Mouse (Mus musculus): ENCODE data around the gene Lsamp. TPM values are rescaled to one million over a fixed set of nuclear protein-coding genes. Genes with fewer than 3 reads are reported as not detected.

Gene Lsamp
- total RNA-seq, 4 experiments from 2014 or later = 9.0 to 20.8 (median 14.2) TPM

DNA sequence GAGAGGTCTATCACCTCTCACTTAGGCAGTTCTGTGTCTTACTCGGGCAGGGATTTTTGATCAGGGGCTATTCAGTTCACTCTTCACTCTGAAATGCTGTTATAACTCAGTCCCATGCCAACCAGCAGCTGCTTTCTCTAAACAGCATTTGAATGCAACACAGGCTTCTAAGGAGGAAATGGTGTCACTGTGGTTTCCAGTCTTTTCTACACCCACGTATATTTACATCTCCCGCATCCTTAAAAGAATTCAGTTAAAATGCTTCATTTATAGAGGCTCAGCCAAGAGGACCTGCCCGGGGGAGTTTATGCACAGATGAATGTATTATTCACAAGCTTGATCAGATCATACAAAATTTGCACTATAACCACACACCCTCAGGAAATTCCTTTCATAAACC, 306.0 kb downstream of the Lsamp start:
- DNase-seq = no peak

DNA sequence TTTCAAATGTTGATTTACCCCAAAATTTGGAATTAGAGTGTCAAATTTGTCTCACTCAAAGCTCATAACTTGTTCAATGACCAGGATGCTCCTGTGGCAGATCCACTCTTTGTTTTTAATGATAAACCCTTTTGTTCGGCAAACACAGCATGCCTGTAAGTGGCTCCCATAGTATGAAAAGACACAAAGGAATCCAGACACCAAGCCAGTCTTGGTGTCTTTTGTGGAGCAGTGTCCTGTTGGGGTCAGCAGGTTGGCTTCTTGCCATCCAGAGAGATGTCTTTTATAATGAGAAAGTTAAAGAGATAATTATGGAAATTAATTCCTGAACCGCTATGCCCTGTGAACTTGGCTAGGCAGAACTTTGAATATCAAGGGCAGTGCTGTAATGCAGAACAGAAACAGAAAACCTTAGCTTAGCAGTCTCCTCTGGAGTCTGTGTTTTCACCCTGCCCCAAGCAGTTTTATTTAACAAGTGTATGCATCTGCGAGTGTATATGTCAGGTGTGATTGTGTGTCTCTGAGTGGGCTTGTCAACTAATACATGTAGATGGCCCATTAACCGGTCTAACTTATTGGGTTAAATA, 310.2 kb downstream of the Lsamp start:
- DNase-seq = no peak

DNA sequence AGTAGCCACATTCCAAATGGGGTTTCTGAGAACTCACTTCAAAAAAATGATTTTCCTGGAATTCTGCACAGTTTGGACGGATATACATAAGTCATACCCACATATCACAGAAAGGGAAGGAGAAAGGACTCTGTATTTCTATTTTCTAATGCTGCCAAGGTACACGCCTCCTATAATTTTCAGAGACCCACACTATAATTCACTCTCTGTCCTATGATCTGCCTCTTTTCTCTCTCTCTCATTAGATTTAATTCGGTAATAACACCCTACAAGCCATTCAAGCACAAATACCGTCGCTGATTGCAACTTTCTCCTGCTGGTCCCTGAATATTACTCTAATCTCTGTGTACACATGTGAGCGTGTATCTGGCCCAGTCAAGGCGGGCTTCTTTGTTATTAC, 311.1 kb downstream of the Lsamp start:
- DNase-seq = no peak

DNA sequence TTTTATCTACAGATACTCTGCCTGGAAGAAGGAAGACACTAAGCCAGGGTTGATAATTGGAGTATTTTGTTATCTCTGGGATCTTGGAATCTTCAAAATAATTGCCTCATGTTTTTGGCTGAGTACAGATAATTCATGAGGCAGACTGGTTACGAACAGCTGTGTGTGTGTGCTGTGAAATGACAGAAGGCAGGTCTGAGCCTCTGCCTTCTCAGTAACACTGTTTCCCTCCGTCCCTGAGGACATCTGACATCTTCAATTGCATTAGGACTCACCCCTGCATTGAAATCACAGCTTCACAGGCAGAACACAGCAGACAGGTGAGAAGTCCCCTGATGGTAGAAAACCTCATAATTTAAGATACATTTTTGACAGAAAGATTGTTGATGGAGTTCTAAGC, 323.5 kb downstream of the Lsamp start:
- DNase-seq = no peak

DNA sequence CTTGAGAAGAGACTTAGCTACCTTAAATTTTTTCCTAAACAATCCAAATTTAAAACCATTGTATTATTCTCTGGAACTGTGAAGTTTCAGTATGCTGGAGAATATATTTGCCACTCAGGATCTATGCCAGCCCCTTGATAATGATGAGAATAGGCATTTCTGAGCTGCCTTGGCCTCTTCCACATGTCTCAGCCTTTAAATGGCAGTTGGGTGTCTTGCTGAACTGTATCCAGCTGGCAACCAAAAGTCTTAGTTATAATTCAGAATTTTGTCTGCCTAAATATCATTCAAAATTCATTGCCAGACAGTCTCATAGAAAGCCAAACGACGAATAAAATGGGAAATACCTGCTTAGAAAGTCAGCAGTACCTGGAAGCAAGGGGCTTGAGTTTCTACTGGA, 332.0 kb downstream of the Lsamp start:
- DNase-seq = no peak

DNA sequence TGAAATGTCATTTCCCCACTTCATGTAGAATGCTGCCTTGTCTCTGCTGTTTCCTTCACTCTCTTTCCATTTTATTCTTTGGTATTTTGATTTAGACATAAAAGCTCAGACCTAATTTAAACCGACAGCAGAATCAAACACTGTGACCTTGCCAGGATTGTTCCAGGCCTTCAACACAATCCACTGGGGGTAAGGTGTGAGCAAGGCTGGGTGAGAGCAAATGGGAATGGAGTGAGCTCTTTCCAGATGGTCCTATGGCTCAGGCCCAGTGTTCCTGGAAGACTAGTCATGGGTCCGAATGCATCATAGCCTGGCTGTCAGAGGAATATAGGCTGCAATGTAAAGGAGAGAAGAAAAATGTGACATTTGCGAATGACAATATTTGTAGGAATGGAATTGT, 340.6 kb downstream of the Lsamp start:
- no peak for DNase-seq

DNA sequence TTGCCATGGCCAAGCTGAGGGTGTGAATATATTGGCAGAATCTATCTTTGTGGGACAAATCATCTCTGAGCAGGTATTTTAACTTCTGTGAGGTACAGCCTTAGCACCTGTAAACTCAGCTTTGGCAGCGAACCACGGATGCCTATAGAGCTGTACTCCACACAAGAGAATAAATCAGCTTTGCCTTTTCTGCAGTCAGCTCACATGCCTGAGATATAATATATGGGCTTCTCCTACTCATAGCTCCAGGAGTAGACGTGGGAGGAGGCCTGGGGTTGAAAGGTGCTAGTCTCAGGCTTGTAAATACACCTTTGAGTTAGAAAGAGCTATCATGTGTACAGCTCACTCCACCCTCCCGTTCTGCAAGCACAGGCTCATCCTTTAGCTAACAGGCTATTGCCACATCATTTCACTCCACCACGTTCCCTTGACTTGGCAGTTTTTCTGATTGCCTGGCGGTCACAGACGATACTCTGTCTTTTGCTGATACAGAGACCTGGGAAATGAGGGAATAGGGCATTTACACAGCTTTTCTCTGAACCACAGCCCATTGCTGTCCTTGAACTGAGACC, 344.2 kb downstream of the Lsamp start:
- no peak for DNase-seq

DNA sequence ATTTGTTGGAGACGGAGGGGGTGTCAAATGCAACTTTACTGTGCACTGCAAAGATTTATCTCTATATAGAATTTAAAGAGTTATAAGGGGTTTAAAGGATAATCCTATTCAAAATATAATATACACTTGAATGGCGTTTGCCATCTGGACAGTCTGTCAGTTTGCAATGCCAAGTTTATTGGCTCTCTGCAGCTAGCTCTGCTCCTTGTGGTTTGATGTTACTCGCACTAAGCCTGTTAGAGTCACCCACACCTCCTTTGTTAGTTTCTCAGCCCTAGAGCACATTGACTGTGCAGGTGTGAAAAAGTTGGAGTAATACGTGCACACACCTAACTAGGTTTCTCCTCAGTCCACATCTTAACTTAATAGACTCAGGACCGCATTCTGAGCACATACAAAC, 385.5 kb downstream of the Lsamp start:
- no peak for DNase-seq

DNA sequence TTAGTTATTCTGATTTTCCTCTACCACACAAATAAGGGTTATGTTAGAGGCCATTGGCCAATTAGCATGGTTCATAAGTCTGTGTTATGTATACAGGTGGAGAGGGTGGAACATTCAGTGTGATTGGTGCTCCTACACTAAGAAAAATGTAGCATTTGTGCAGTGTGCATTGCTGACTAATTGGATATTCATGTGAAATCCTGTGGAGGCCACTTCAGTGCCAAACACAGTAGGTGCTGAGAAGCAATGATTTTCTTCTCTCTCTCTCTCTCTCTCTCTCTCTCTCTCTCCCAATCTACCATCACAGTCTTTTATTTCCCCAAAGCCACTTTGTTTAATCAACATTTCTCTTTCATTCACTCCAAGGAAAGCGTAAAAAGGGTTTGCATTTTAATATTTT, 387.1 kb downstream of the Lsamp start:
- DNase-seq = no peak

DNA sequence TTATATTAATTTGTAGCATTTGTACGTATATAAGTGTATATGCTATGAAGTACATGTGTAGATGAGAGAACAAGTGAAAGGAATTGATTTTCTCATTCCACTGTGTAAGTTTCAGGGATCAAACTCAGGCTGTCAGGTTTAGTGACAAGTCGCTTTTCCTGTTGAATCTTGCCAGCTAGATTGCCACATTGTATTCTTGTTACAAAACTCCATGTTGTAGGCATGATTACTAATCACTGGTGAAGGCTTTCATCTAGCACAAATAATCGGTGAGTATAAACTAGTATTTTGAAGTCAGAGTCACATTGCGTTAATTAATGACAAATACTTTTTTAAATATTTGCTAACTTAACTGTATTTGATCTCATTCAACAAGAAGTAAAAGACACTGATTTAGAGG, 391.2 kb downstream of the Lsamp start:
- DNase-seq = no peak

DNA sequence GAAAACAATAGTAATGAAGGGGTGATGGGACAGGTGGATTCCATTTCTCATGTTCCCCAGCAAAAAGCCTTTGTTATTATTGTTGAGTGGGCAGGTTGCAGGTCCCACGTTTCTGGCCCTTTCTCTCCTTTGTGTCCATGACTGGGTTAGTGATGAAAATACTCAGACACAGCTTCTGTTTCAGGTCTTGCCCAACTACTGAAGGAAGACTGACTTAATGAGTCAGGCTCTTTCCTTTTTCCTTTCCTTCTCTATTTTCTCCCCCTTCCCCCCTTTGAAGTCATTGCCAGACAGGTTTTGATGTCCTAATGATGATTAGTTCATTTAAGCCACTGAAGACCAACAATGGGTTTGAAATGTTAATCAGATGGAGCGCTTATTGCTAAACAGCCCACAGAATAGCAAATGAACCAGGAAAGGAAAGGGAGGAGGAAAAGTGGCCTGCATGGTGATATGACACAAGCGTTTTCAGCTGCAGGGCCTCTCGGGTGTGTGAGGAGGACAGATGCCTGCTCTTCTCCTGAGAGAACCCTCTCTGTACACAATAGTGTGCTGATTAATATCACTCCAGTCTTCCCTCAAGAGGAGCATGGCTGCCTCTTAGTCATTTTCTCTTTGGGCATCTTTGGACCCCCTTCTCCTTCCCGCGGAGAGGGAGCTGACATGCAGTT, 393.1 kb downstream of the Lsamp start:
- no peak for DNase-seq

DNA sequence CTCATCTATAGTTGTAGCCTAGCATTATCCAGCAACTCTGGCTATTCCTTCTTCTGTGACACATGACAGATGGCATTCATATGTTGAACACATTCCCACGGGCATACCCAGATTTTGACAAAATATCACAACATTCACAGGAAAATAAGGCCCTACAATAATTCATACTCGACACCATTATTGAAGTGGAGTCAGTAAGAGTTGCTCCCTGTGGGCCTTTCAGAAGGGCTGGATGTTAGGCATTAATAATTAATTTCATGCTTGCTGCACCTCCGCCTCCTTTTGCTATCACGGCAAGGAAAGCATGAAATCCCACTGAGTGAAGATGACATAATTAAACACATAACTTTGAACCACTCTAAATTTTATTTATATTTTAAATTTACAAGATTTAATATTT, 407.9 kb downstream of the Lsamp start:
- no peak for DNase-seq

DNA sequence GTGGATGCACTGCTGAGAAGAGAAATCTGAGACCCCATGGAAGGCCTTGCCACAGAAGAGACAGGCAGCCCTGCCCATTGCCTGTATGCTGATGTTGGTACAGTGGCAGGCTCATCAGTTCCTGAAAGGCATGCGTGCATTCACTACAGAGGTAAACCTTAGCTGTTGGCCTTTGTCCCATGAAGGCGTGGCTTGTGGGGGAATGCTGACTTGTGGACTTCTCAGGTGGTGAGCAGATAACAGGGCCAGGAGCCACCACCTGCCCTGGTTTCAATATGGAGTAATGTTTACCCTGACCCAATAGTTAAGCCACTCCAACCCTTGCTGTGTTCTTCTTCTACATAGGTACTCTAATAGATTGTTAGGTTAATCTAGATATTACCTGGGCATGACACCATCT, 415.4 kb downstream of the Lsamp start:
- no peak for DNase-seq

DNA sequence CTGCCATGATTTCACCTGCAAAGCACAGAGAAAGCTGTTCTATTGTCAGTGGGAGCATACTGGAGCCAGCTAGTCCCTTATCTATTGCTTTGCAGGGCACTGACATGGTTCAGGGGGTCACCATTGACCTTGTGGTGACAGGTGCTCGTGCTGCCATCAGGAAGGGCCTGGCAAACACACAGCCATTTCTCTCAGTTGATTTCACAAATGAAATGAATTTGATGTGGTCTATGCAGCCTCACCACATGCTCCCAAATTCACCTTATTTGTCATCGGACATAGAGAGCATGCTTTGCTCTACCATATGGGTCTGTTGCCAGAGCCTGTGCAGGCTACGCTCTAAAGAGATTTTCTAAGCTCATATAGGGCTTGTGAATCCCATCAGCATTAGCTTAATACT, 450.1 kb downstream of the Lsamp start:
- no peak for DNase-seq

DNA sequence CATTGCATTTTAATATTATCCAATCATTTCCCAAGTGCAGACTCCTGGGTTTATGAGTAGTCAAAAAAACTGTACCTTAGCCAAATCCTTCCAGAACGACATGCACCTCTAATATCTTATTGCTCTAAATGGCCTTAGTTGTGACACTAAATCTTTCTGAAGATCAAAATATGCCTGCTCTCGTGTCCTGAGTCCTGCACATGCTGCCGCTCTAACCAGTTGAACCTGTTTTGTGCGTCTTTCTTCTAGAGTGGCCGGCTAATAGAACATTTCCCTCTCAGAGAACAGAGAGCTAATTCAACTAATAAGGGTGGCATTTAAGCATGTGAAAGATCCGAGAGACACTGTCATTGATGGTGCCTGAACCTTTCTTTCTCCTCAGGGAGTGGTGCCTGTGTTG, 452.3 kb downstream of the Lsamp start:
- DNase-seq = no peak

DNA sequence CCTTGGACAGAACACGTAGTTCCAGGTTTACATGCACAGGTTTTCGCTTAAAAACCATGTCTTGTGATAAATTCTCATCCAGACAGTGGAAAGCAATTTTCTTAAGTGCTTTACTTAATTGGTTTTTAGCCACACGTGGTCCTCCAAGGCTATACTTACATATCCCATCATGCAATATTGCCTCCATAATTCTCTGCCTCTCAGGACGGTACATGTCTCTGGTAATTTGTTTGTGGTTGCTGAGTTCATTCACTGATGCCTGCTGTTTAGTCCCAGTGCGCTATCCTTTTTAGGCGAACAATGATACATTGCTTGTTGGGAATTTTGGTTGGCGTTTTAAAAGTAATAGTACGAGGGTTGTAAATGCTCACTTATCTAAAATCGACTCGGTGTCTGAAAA, 453.7 kb downstream of the Lsamp start:
- no peak for DNase-seq

DNA sequence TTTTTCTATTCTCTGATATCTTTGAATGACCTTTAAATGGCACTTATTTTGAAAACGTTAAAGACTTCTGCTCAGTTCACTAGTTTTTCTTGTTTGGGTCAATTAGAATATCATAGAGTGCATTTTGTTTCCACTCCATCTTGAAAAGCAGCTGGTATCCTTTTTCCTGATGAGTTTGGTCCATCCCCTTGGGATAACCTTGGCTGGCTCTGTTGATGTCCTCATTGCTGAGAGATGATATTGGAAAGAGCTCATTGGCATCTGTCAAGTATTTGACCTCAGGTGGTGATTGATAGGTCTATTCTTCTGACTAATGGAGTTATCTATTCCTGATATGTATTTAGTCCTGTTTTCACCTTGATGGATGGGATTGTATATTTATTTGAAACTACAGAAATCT, 454.7 kb downstream of the Lsamp start:
- no peak for DNase-seq

DNA sequence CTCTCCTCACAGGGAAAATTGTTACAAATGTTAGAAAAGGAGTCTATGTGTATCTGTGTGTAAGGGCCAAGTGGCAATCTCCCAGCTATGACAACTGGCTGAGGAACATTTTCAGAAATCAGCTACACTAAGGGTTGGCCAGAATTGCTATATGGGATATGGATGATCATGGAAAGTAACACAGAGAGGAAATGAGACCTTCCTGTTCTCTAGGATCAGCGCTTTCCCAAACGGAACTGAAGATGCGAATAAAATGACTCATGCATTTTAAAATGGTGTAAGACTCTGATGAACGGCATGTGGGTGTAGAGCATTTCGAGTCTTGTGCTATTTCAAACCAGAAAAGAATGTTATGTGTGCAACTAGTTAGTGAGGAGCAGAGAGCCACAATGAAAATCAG, 462.4 kb downstream of the Lsamp start:
- no peak for DNase-seq

DNA sequence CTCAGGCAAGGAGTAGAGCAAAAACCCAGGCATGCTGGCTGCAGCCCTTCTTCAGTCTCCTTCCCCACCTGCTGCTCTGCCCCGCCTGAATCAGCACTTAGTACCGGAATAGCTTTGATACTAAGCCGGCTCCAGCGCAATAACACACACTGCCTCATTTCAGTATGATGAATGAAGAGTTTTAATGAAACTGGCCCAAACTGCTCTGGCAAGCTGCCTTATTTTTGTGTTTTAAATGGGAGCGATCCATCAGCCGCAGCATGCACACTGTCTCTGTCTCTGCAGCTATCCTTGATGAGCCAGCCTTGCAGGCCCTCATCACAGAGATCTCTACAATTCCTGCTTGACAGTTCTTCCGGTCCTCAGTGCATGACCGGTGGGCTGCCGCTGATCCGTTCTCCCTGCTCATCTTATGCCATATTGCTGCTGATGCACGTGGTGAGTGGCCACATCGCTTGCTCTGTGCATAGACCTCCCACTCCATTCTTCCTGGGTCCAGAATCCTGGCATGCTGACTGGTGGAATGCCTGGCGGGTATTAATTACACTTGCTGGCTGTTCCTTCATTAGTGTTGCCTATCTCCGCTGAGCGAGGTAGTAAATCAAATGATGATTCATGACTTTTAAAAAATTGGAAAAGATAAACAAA, 479.4 kb downstream of the Lsamp start:
- no peak for DNase-seq

DNA sequence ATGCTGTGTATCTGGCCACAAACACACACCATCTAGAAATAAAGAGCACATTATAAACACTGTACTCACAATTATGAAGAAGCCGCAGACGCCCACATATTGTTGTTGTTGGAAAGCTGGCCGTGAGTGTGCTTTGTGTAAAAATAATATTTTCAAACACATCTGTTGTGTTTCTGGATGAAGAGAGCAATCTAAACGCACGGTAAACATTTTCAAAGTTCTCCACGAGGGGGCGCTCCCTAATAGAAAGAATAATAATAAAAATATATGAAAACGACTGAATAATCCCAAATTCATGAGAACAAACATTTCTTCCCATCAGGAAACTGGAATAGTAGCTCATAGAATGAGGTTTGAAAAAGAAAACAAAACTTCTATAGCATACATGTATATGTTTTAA, 482.4 kb downstream of the Lsamp start:
- DNase-seq = no peak

DNA sequence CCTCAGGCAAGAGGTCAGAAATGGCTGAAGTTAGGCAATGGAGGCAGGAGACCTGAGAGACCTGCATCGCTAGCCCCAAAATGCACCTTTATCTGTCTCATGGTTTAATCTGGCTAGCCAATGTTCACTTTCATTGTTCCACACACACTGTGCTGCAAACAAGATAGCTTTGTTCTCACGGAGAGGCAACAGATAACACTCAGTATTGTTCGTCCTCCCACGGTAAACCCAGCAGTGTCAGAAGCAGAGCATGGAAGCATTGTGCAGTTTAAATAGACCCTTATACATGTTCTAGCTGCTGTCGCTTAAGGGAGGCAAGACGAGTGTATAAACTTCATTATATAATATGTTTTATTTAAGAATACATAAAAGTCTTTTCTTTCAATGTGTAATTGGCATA, 486.8 kb downstream of the Lsamp start:
- DNase-seq = no peak

DNA sequence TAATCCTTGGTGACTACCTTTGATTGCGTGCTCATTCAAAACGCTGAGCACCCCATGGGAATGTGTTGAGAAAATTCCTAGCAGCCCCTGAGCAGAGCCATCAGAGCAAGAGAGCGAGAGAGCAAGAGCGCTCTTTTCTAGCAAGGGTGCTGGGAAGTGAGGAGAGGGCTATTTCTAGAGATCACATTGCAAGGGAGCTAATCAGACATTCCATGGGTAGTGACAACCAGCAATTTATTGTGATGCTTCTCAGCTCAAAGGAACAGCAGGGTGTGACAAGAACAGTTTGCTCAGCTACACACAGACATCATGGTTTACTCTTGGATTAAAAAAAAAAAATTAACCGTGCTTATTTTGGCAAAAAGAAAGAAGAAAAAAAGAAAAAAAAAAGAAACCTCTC, 487.8 kb downstream of the Lsamp start:
- no peak for DNase-seq

DNA sequence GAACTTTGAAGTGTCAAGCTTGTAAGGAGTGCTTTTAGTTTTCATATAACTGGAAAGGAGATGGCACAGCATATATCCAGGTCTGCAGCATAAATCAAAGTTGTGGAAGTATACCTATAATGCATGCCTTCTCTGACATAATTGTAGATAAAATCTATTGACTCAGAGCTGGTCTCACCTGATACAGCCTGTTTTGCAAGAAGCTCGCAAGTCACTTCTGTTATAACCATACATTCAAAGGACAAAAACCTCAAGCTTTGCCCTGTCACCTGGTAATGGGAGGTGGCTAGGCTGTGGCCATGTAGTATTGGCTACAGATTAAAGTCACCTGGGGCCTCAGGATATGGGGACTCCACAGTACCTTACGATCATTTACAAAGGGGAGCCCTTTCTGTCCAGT, 507.4 kb downstream of the Lsamp start:
- DNase-seq = no peak
